Mouse (Mus musculus) left cerebral cortex, adult 9 months (tissue): ENCODE data around the gene Lztr1.

Experiments used
- DNase-seq, 2 experiments: peaks; one replicate each; pipeline ENCODE4 v3.0.0; 2022; ENCODE audit warnings: low spot score in 2 of 2

Lztr1 gene

DNA sequence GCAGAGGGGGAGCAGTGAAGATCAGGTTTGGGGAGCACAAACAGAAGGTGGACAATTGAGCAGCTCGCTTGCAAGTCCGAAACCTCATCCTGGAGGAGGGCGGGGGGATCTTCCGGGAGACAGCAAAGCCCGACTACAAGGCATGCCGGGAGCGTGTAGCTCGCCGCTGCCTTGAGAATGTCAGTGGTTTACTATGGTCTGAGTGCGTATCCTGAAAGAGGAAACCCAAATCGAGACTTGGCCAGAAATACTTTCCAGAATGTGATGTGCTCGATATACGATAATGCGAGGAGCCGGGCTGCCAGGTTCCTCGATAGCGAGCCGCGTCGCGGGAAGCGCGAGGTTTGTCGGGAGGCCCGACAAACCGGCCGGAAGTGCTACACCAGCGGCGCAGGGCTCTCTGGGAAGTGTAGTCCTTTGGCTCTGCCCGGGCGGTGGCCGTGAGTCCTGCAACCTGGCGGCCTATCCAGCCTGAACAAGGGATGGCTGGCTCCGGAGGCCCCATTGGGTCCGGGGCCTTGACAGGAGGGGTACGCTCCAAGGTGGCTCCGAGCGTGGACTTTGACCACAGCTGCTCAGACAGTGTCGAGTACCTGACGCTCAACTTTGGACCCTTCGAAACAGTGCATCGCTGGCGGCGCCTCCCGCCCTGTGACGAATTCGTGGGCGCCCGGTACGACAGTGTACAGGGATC, at the start of gene Lztr1:
Lztr1 (plus strand) TSS at position 143 of the 694 bp plus-strand sequence.
- peak; percentile 67 to 90 for DNase-seq

DNA sequence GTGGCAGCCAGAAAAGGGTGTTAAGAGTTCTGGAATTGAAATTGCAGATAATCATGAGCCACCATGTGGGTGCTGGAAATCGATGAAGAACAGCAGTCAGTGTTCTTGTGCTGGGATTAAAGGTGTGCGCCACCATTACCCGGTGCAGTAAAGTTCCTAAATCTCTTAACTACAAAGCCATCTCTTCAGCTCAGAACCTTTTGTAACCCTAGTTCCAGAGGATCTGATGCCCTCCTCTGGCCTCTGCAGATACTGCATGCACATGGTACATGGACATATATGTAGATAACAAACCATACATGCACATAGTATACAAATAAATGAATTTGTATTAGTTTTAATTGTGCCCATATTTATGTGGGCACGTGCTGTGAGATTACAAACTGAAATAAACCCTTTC, 48.2 kb upstream of the Lztr1 start:
- DNase-seq, result no peak

GRCm38 (mm10) chr16:17461596-17461995, 46.9 kb upstream of the Lztr1 start:
- no peak for DNase-seq

- DNase-seq, result no peak
Observed at GRCm38 (mm10) chr16:17463184-17463583, 45.3 kb upstream of the Lztr1 start.

DNA sequence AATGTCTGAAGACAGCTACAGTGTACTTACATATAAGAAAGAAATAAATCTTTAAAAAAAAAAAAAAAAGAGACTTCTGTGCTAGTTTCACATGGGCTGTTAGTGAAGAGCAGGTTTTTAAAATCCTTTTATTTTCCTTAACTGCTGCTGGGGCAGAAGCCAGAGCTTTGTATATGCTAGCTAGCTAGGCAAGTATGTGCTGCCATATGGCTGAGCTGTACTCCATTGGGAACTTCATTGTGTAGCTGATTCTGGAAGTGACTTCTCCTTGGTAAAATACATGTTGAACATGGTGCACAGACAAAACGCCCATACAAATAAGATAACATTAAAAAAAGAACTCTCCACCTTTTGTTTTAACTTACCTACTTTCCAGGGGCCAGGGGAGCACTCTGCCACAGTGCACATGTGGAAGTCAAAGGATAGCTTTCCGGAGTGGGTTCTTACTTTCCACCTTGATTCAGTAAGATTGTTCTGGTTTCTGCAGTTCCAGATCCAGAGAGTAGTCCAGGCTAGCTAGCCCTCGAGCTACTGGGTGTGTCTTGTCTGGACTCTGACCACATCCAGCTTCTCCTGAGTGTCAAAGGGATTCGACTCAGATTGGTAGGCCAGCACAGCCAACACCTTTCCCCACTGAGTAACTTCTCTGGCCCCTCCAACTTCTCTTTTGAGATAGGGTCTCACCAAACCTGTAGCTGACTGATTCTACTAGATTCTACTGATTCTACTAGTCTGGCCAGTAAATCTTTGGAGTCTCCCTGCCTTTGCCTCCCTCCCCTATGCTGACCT, 41.4 kb upstream of the Lztr1 start:
- no peak for DNase-seq

GRCm38 (mm10) chr16:17472498-17472897, 36.0 kb upstream of the Lztr1 start:
- DNase-seq, result no peak

DNA sequence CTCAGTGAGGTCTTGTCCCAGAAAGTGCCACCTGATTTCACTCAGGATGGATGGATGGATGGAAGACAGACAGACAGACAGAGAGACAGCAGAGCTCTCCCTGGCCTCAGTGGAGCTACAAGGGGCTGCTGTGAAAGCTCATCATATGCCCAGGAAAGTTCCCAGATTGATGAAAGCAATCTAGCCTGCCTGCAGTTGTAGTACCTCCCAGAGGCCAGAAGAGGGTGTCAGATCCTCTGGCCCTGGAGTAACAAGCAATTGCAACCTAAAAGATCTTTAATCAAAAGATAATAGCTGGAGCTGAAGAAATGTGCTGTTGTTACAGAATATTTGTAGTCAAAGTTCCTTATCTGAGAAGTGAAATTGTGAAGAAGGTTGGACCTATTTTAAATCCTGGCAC, 34.4 kb upstream of the Lztr1 start:
- DNase-seq, result peak in 1 of 2 experiments; percentile 56

DNA sequence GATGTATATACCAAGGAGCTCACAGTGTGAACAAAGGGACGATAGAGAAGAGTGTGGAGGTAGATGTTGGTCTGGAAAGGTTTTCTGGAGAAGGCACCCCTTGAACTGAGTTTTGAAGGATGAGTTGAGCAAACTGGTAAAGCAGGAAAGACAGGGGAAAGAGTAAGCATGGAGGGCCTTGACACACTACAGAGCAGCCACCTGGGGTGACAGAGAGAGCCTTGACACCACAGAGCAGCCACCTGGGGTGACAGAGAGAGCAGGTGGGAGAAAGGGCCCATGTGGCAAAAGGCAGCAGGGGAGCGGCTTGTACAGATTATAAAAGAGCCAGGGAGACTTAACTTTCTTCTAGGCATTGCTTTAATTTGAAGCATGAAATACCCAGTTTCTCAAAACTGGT, 33.7 kb upstream of the Lztr1 start:
- no peak for DNase-seq

- DNase-seq, result no peak
Observed at GRCm38 (mm10) chr16:17475326-17475725, 33.2 kb upstream of the Lztr1 start.

- no peak for DNase-seq
Observed at GRCm38 (mm10) chr16:17478331-17478943, 30.1 kb upstream of the Lztr1 start.

- no peak for DNase-seq
Observed at GRCm38 (mm10) chr16:17481465-17481864, 27.0 kb upstream of the Lztr1 start.

GRCm38 (mm10) chr16:17486505-17486904, 22.0 kb upstream of the Lztr1 start:
- no peak for DNase-seq

- no peak for DNase-seq
Observed at GRCm38 (mm10) chr16:17488478-17489468, 19.7 kb upstream of the Lztr1 start.

GRCm38 (mm10) chr16:17489469-17490111, 18.9 kb upstream of the Lztr1 start, which contains the start of gene Aifm3:
Gene Aifm3 (plus strand): TSS chr16:17489611.
- no peak for DNase-seq

GRCm38 (mm10) chr16:17491154-17491553, 17.3 kb upstream of the Lztr1 start:
- no peak for DNase-seq

DNA sequence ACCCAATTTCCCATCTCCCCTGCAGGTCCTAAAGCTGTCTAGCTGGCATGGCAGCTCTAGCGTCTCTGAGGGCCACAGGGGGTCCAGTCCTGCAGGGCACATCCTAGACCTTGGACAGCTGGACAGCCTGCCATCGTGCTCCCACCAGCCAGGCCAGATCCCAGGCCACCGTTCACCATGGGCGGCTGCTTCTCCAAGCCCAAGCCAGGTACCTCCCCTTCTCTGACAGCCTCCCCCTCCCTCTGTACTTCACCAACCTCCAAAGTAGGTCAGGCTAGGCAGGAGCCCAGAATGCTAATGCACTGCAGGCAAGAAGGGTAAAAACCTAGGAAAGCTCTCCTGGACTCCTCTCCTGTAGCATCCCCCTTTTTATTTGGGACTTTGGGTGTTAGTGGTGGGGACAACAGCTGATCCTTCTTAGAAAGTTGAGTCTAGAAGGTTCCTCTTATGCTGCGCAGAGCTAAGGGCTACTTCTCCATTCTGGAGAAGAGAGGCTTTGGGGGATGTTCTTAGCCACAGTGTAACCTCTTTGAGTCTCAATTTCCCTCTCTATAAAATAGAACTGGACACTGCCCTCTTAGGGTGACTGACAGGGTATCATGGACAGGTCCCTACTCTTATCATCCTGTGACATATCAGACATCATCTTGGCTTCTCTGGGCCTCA, 16.5 kb upstream of the Lztr1 start:
- peak in 1 of 2 experiments; percentile 52 for DNase-seq

DNA sequence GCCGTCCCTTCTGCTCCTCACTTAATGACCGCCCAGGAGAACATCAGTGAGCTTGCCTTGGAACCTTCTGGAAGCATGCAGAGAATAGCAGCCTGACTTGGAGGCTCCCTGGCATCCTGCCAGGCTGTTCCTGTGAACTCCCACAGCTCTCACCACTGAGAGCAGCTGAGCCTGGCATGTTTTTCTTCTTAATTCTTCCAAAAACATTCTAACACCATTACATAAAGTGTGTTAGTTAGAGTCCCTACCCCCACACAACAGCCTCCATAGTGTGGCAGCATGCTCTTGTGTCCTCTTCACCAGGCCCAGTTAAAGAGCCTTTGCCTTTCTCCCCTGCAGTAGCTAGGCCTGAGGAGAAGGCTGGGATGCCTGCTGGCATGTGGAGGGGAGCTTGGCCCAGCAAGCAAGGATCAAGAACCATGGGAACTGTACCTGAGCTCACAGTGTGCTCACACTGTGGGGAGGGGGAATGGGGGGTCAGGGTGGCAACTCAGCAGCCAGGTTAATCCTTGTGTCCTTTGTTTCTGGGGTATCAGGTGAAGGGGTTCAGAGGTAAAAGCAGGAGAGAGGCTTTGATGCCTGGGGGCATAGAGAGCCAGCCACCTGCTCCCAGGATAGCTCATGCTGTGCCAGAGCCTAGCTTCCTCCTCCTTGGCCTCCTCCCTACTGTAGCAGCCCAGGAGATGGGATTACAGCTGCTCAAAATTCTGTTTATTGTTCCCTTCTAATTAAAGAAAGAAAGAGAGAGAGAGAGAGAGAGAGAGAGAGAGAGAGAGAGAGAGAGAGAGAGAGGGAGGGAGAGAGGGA, 11.8 kb upstream of the Lztr1 start:
- DNase-seq, result peak; percentile 86 to 90

- no peak for DNase-seq
Observed at GRCm38 (mm10) chr16:17499249-17499883, 9.1 kb upstream of the Lztr1 start.

- no peak for DNase-seq
Observed at GRCm38 (mm10) chr16:17502681-17503080, 5.8 kb upstream of the Lztr1 start.
